Mouse (Mus musculus): ENCODE measurements around the gene Wdr95. TPM values are rescaled to one million over a fixed set of nuclear protein-coding genes. Genes with fewer than 3 reads are reported as not detected.

Wdr95 gene
- not detected for polyA plus RNA-seq (2017; shearing (Covaris generic))

DNA sequence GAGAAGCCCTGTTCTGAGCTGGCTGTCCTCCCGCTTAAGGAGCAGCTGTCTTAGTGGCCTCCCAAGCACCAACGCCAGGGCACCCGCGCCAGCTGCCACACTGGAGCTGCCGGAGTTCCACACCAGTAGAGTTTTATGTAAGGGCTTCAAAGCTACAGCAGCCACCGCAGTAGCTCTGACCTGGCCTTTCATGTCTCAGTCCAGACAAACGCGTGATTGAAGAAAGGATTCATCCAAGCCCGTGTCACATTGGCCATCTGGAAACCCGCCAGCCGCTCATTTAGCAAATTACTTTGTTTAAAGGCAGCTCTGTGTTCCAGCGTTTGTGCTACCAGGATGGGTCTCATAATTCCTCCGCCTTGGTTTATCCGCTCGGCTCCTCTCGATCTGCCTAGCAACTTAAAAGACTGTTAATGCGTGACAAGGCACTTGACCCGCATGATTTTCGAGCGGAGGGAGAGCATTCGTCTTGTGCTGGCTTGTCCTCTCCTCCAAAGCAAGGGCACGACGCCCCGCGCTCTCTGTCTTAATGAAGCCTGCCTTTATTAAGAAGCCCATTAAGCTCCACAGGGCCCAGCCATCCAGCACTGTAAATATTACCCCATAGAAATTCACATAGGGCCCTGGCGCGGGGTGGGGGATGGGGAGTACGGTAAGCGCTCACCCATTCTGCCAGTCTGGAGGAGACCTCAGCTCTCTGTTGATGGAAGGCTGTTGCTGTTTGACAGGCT, at the start of gene Wdr95:
Wdr95 (plus strand) TSS at position 681 of the 731 bp plus-strand sequence.

GRCm38 (mm10) chr5:149636075-149636920, 107.8 kb downstream of the Wdr95 start, which contains the start of gene Hsph1:
Gene Hsph1 (minus strand): TSS chr5:149636376.

Other genes with a start within 250 kb of the Wdr95 start
- not detected for gene Medag, start 116.9 kb upstream of the Wdr95 start, polyA plus RNA-seq (2017; shearing (Covaris generic))
- not detected for gene Tex26, start 89.0 kb upstream of the Wdr95 start, polyA plus RNA-seq (2017; shearing (Covaris generic))
- 247 TPM for gene Hsph1, start 107.7 kb downstream of the Wdr95 start, polyA plus RNA-seq (2017; shearing (Covaris generic))
- gene B3glct, start 149.6 kb downstream of the Wdr95 start, polyA plus RNA-seq (2017; shearing (Covaris generic)) = 3.4 TPM

Measured in effector memory CD4-positive, alpha-beta T cell, adult 5 months (primary cell).